Mouse (Mus musculus) testis, adult 2 months (tissue): ENCODE measurements around the gene Ints1.

Experiments used
- CTCF ChIP-seq: fragments of 200-500 bp; IDR thresholded peaks from 2 replicates; pipeline ENCODE4 v1.5.1; 2012; ENCODE audit warnings: low read depth, mild to moderate bottlenecking, inconsistent platforms, low read length, moderate library complexity; ENCODE audit not compliant: control insufficient read depth, insufficient read depth, insufficient replicate concordance
- POLR2A ChIP-seq: fragments of 200-500 bp; IDR thresholded peaks from 2 replicates; pipeline ENCODE4 v1.6.1; 2012; ENCODE audit warnings: low read depth, mild to moderate bottlenecking, inconsistent platforms, low read length, moderate library complexity; ENCODE audit not compliant: control insufficient read depth

DNA sequence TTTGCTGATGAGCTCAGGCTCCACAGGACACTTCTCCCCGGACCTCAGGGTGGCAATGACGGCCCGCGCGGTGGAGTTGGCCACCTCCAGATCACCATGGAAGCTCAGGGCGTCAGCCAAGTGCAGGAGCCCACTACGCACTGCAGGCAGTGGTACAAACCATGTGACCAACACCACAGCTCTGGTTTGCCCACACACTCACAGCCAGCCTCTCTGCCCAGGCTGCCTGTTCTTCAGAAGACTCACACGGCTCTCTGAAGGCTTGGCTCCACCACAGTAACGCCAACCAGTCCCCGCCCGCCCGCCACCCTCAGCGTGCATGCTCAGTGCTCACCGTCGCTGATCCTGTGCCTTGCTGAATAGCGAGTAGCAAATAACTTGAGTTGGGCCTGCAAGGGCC lies 17.4 kb downstream of the Ints1 start:
- TF ChIP-seq POLR2A (no peak), CTCF (no peak)
